Mouse (Mus musculus) heart, embryonic 16.5 days (tissue): ENCODE data around the gene Htr5a. TPM values are rescaled to one million over a fixed set of nuclear protein-coding genes. Genes with fewer than 3 reads are reported as not detected.

Experiments used
- ATAC-seq: fragments of 200-750 bp; cut with Nextera tagmentation; replicated peaks from 2 replicates; pipeline ENCODE4 v1.8.0; 2017; ENCODE audit warnings: moderate number of reproducible peaks; ENCODE audit not compliant: insufficient read depth, low FRiP score; ENCODE audit errors: extremely low read depth
- H3K27ac ChIP-seq: fragments of 300-500 bp; sonication (generic); 2 replicates; pipeline ENCODE4 v1.5.1; 2014; ENCODE audit warnings: mild to moderate bottlenecking, low read length, control low read depth, moderate library complexity
- H3K27me3 ChIP-seq: fragments of 300-500 bp; sonication (generic); 2 replicates; pipeline ENCODE4 v1.6.1; 2014; ENCODE audit warnings: low read length, mixed read lengths; ENCODE audit not compliant: control insufficient read depth, insufficient read depth
- H3K36me3 ChIP-seq: fragments of 300-500 bp; sonication (generic); 2 replicates; pipeline ENCODE4 v1.6.1; 2014; ENCODE audit not compliant: control insufficient read depth, insufficient read depth
- H3K4me1 ChIP-seq: fragments of 300-500 bp; sonication (generic); 2 replicates; pipeline ENCODE4 v1.6.1; 2014; ENCODE audit warnings: low read length, mixed read lengths; ENCODE audit not compliant: control insufficient read depth, insufficient read depth
- H3K4me2 ChIP-seq: fragments of 300-500 bp; sonication (generic); 2 replicates; pipeline ENCODE4 v1.6.1; 2014; ENCODE audit warnings: low read depth, mild to moderate bottlenecking, control low read depth, low read length
- H3K4me3 ChIP-seq: fragments of 300-500 bp; sonication (generic); 2 replicates; pipeline ENCODE4 v1.5.1; 2014; ENCODE audit warnings: mild to moderate bottlenecking, control low read depth, low read length
- H3K9ac ChIP-seq: fragments of 300-500 bp; sonication (generic); 2 replicates; pipeline ENCODE4 v1.6.1; 2014; ENCODE audit warnings: low read length, control low read depth
- H3K9me3 ChIP-seq: fragments of 300-500 bp; sonication (generic); replicated peaks from 2 replicates; pipeline ENCODE4 v1.6.1; 2016; ENCODE audit warnings: low read length; ENCODE audit not compliant: control insufficient read depth
- WGBS: fragments of 180-500 bp; shearing (Covaris S2); extraction: QIAGEN DNeasy Blood & Tissue Kit; methylation state at CpG from one replicate; pipeline ENCODE4 v1.1.7; 2014; 5-methylcytosine and 5-hydroxymethylcytosine counted together
- polyA plus RNA-seq: library from polyadenylated mRNA; unstranded; fragments of >200 nt; fragmentation: Nextera tagmentation; extraction: Ambion mirVana; gene quantifications from 2 replicates; pipeline ENCODE4 v1.2.1, GENCODE M21; 2015

Htr5a gene
- not detected in 2 replicates for polyA plus RNA-seq

- Histone ChIP-seq H3K4me3 (no peak within 1 kb of the TSS), H3K27me3 (peaks cover 20% of the 10 kb centered on the region), H3K27ac (no peak within 1 kb of the TSS), H3K4me1 (no peaks in the 10 kb centered on the region), H3K4me2 (no peak within 1 kb of the TSS), H3K9me3 (no peaks in the 10 kb centered on the region), H3K9ac (no peak within 1 kb of the TSS), H3K36me3 (no peaks in the 10 kb centered on the region)
- WGBS = 5% methylated on average over 25 of the region's 25 CpGs
- ATAC-seq = no peak
These were observed at the start of gene Htr5a for GRCm38 (mm10) chr5:27841701-27842295. Gene Htr5a (plus strand): TSS chr5:27842149.

- Histone ChIP-seq H3K27me3 (no peaks in the 10 kb centered on the region), H3K36me3 (peaks cover 14% of the 10 kb centered on the region), H3K9ac (peak overlapping the region; percentile 87), H3K4me1 (peaks cover 12% of the 10 kb centered on the region), H3K27ac (peak overlapping the region; percentile 95), H3K9me3 (no peaks in the 10 kb centered on the region), H3K4me3 (peak overlapping the region; percentile 85), H3K4me2 (peak overlapping the region; percentile 76)
- 9% methylated on average over 8 of the region's 8 CpGs for WGBS
- ATAC-seq = no peak
These were observed 49.8 kb upstream of the Htr5a start for GRCm38 (mm10) chr5:27792173-27792470.

- H3K4me1 ChIP-seq = peaks cover 12% of the 10 kb centered on the region
- no peak overlapping the region for H3K27ac ChIP-seq
- H3K9ac ChIP-seq = peak overlapping the region; percentile 87; the same call in 1 of the 2 replicates
- no peaks in the 10 kb centered on the region for H3K27me3 ChIP-seq
- H3K36me3 ChIP-seq = peaks cover 9% of the 10 kb centered on the region
- H3K9me3 ChIP-seq = no peaks in the 10 kb centered on the region
- H3K4me2 ChIP-seq = peak overlapping the region; percentile 76
- H3K4me3 ChIP-seq = peak overlapping the region; percentile 85
- ATAC-seq = no peak
- 50% methylated on average over 9 of the region's 9 CpGs for WGBS
These were observed 49.3 kb upstream of the Htr5a start for GRCm38 (mm10) chr5:27792531-27793205.

- Histone ChIP-seq H3K4me2 (no peak overlapping the region), H3K4me1 (peaks cover 12% of the 10 kb centered on the region), H3K4me3 (no peak overlapping the region), H3K9me3 (no peaks in the 10 kb centered on the region), H3K27ac (no peak overlapping the region), H3K9ac (no peak overlapping the region), H3K36me3 (no peaks in the 10 kb centered on the region), H3K27me3 (no peaks in the 10 kb centered on the region)
- 16% methylated on average over 1 of the region's 1 CpGs for WGBS
- no peak for ATAC-seq
These were observed 48.0 kb upstream of the Htr5a start for GRCm38 (mm10) chr5:27793923-27794322.

- Histone ChIP-seq H3K27ac (no peak overlapping the region), H3K4me1 (no peaks in the 10 kb centered on the region), H3K27me3 (no peaks in the 10 kb centered on the region), H3K9ac (no peak overlapping the region), H3K36me3 (no peaks in the 10 kb centered on the region), H3K4me3 (no peak overlapping the region), H3K9me3 (no peaks in the 10 kb centered on the region), H3K4me2 (no peak overlapping the region)
- WGBS = 67% methylated on average over 2 of the region's 2 CpGs
- ATAC-seq = no peak
These were observed 27.7 kb upstream of the Htr5a start for GRCm38 (mm10) chr5:27814282-27814681.

- 60% methylated on average over 3 of the region's 3 CpGs for WGBS
- no peak for ATAC-seq
These were observed 22.9 kb upstream of the Htr5a start for GRCm38 (mm10) chr5:27818840-27819672.

GRCm38 (mm10) chr5:27821161-27821560, 20.8 kb upstream of the Htr5a start:
- H3K9ac ChIP-seq = no peak overlapping the region
- H3K27ac ChIP-seq = no peak overlapping the region
- no peaks in the 10 kb centered on the region for H3K9me3 ChIP-seq
- no peak for ATAC-seq
- 46% methylated on average over 6 of the region's 6 CpGs for WGBS
- no peaks in the 10 kb centered on the region for H3K27me3 ChIP-seq
- no peak overlapping the region for H3K4me3 ChIP-seq
- no peak overlapping the region for H3K4me2 ChIP-seq
- no peaks in the 10 kb centered on the region for H3K36me3 ChIP-seq
- no peaks in the 10 kb centered on the region for H3K4me1 ChIP-seq

More at GRCm38 (mm10) chr5:27818840-27819672, 22.9 kb upstream of the Htr5a start:
- Histone ChIP-seq H3K9ac (no peak overlapping the region), H3K4me2 (no peak overlapping the region), H3K36me3 (no peaks in the 10 kb centered on the region), H3K9me3 (no peaks in the 10 kb centered on the region), H3K4me1 (no peaks in the 10 kb centered on the region), H3K4me3 (no peak overlapping the region), H3K27me3 (no peaks in the 10 kb centered on the region), H3K27ac (no peak overlapping the region)

GRCm38 (mm10) chr5:27827971-27828370, 14.0 kb upstream of the Htr5a start:
- 76% methylated on average over 7 of the region's 7 CpGs for WGBS
- no peak overlapping the region for H3K27ac ChIP-seq
- H3K4me3 ChIP-seq = no peak overlapping the region
- H3K4me1 ChIP-seq = no peaks in the 10 kb centered on the region
- no peaks in the 10 kb centered on the region for H3K36me3 ChIP-seq
- no peaks in the 10 kb centered on the region for H3K9me3 ChIP-seq
- no peak overlapping the region for H3K4me2 ChIP-seq
- H3K27me3 ChIP-seq = no peaks in the 10 kb centered on the region
- no peak overlapping the region for H3K9ac ChIP-seq
- ATAC-seq = no peak

GRCm38 (mm10) chr5:27835096-27835495, 6.9 kb upstream of the Htr5a start:
- H3K9ac ChIP-seq = no peak overlapping the region
- no peak overlapping the region for H3K4me2 ChIP-seq
- H3K9me3 ChIP-seq = no peaks in the 10 kb centered on the region
- no peaks in the 10 kb centered on the region for H3K36me3 ChIP-seq
- no peak overlapping the region for H3K27ac ChIP-seq
- H3K27me3 ChIP-seq = no peaks in the 10 kb centered on the region
- H3K4me3 ChIP-seq = no peak overlapping the region
- ATAC-seq = no peak
- 79% methylated on average over 2 of the region's 2 CpGs for WGBS
- no peaks in the 10 kb centered on the region for H3K4me1 ChIP-seq
